Mouse (Mus musculus) lung, postnatal 0 days (tissue): ENCODE data around the gene Pdgfb.

Experiments used
- CTCF ChIP-seq: IDR thresholded peaks from 2 replicates; pipeline ENCODE4 v1.5.1; 2016; ENCODE audit warnings: antibody characterized with exemption, mild to moderate bottlenecking
- EP300 ChIP-seq: IDR thresholded peaks from 2 replicates; pipeline ENCODE4 v1.6.1; 2016; ENCODE audit warnings: antibody characterized with exemption, mild to moderate bottlenecking, control low read depth

DNA sequence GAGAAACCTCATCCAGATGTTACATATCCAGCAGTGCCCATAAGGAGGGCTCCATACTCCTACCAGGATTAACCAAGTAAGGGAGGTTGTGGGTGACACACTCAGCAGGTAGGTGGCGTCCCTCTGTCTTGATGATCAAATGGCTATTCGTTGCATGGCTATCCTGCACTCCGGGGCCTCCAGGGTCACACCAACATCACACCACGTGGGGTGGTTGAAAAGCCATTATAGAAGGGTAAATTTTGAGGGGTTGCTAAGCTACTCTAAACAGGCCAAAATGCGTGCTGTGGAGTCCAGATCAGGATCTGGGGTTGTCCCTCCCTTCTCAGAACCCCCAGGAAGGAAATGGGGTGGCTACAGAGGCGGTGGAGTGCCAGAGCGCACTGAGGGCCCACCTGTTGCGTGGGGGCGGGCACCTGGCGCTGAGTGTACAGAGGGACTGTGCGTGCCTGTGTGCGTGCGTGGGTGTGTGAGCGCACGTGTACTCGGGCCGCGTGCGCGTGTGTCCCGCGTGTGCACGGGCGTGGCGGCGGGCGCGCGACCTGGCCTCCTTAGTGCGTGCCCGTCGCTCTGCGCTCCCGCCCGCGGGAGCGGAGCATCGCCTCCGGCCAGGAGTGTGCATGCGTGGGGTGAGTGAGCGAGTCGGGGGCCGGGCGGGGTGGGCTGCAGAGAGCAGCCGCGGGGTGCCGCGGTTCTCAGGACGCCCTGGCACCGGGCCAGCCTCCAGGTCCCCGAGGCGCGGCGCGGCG lies 2.8 kb downstream of the Pdgfb start:
- TF ChIP-seq EP300 (no peak), CTCF (peak; percentile 58)
